Mouse (Mus musculus): ENCODE data around the gene Gpsm3. TPM values are rescaled to one million over a fixed set of nuclear protein-coding genes. Genes with fewer than 3 reads are reported as not detected.
"Not testable (repeated sequence)": the region's sequence is repeated elsewhere in the genome, so short reads cannot be mapped to it uniquely, and the experiment has no call there.

Gene Gpsm3
- 10.3 and 12.8 TPM in 2 replicates for polyA plus RNA-seq (2012; rRNA removed)

DNA sequence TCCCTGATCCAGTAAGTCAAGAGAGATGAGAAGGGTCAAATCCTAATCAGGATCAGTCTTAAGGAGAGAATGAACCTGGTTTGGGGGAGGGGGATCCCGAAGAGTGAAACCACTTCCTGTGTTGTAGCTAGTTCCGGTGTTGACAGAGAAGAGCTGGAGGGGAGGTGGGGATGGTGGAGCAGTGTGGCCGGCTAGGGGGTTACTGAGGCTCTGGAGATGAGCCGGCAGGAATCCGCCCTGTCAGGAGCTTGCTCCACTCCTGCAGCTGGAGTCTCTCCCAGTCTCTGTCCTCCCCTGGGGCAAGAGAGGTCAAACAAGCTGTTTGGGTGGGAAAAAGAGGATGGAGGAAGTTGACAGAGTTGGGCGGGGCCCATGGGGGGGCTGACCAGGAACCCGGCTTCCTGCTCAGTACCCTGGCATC is at the start of gene Gpsm3:
TSS of gene Gpsm3 (plus strand) at position 126 of the 421 bp plus-strand sequence.
- Histone ChIP-seq H3K4me3 (ENCODE audit: insufficient read depth, low read depth, low read length) (peak within 1 kb of the TSS; percentile 13; the same call in 1 of the 2 replicates), H3K27ac (ENCODE audit: insufficient read depth, low read depth, low read length) (peak within 1 kb of the TSS; percentile 61), H3K36me3 (ENCODE audit: control insufficient read depth, insufficient read depth, low read length) (no peaks in the 10 kb centered on the region; the same call in 1 of the 2 replicates), H3K27me3 (replicated peaks; ENCODE audit: control insufficient read depth, insufficient read depth, low read length) (no peaks in the 10 kb centered on the region), H3K4me1 (ENCODE audit: control insufficient read depth, insufficient read depth, low read length) (peaks cover 16% of the 10 kb centered on the region)
- 27% methylated on average over 7 of the region's 7 CpGs for WGBS
- peak; percentile 72 for DNase-seq
- TF ChIP-seq CTCF (conservative IDR thresholded peaks at IDR 0.05; ENCODE audit: insufficient read depth, insufficient read length, low read depth, low read length) (no peak), POLR2A (IDR thresholded peaks at IDR 0.05; ENCODE audit: low read depth, low read length) (no peak)

DNA sequence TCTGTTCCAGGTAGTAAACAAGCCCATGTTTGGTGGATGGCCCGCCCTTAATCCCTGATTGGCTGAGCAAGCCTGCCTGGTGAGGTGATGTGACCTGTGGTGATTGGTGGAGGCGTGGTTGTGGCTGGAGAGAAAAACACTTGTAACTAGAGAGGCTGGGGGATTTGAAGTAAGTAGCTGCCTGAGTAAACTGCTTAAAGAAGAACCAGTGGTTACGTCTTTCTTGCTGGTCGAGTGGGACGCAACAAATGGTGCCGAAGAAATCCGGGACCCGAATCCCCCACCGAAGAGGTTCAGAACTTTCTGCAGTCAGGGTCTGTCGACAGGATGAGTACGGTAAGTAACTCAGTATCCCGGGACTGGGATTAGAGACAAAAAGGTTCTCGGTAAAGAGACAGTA is 46.0 kb upstream of the Gpsm3 start:
- not testable (repeated sequence) for H3K4me1 ChIP-seq (ENCODE audit: control insufficient read depth, insufficient read depth, low read length); H3K4me3 ChIP-seq (ENCODE audit: insufficient read depth, low read depth, low read length); H3K36me3 ChIP-seq (ENCODE audit: control insufficient read depth, insufficient read depth, low read length); H3K27me3 ChIP-seq (replicated peaks; ENCODE audit: control insufficient read depth, insufficient read depth, low read length); DNase-seq; H3K27ac ChIP-seq (ENCODE audit: insufficient read depth, low read depth, low read length)
- WGBS = 95% methylated on average over 13 of the region's 13 CpGs

DNA sequence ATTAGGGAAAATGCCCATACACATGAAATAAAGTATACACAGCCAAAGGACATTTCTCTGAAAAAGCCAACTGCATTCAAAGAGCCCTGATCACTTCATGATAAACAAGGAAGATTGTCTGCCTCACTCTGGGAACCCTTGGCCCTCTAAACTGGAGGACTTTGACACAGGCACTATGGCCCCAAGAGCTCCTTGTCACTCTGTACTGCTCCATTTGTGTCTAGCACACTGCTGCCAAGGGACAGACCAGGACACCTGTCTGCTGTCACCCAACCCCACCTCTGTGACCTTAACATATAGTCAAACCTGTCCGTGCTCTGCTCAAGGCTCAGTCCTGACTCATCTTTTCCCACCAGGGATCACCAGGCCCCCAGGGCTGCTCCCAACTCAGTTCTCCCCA is 42.8 kb upstream of the Gpsm3 start:
- TF ChIP-seq CTCF (conservative IDR thresholded peaks at IDR 0.05; ENCODE audit: insufficient read depth, insufficient read length, low read depth, low read length) (no peak), POLR2A (IDR thresholded peaks at IDR 0.05; ENCODE audit: low read depth, low read length) (no peak)
- Histone ChIP-seq H3K27ac (ENCODE audit: insufficient read depth, low read depth, low read length) (no peak overlapping the region), H3K27me3 (replicated peaks; ENCODE audit: control insufficient read depth, insufficient read depth, low read length) (no peaks in the 10 kb centered on the region), H3K36me3 (ENCODE audit: control insufficient read depth, insufficient read depth, low read length) (no peaks in the 10 kb centered on the region), H3K4me1 (ENCODE audit: control insufficient read depth, insufficient read depth, low read length) (no peaks in the 10 kb centered on the region), H3K4me3 (ENCODE audit: insufficient read depth, low read depth, low read length) (no peak overlapping the region)
- WGBS = 88% methylated on average over 1 of the region's 1 CpGs
- DNase-seq = no peak

DNA sequence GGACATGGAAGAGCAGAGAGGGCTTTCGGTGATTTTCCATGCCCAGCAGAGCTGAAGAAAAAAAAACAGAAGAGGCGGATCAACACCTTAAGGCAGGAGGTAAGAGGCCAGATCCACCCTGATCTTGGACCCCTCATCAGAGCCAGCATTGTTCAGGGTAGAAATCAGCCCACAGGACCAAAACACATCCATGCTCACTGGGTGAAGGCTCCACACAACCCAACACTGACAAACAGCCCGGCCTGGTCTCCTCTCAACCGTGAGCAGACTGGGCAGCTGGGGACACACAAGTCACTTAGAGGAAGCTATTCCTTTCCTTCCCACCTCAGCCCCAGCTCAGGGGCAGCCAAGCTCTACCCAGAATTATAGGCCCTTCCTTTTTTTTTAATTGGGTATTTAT is 42.0 kb upstream of the Gpsm3 start:
- Histone ChIP-seq H3K4me3 (ENCODE audit: insufficient read depth, low read depth, low read length) (no peak overlapping the region), H3K27me3 (replicated peaks; ENCODE audit: control insufficient read depth, insufficient read depth, low read length) (no peaks in the 10 kb centered on the region), H3K36me3 (ENCODE audit: control insufficient read depth, insufficient read depth, low read length) (no peaks in the 10 kb centered on the region), H3K4me1 (ENCODE audit: control insufficient read depth, insufficient read depth, low read length) (no peaks in the 10 kb centered on the region), H3K27ac (ENCODE audit: insufficient read depth, low read depth, low read length) (no peak overlapping the region)
- 85% methylated on average over 4 of the region's 4 CpGs for WGBS
- TF ChIP-seq CTCF (conservative IDR thresholded peaks at IDR 0.05; ENCODE audit: insufficient read depth, insufficient read length, low read depth, low read length) = no peak
- TF ChIP-seq POLR2A (IDR thresholded peaks at IDR 0.05; ENCODE audit: low read depth, low read length) = no peak
- no peak for DNase-seq

DNA sequence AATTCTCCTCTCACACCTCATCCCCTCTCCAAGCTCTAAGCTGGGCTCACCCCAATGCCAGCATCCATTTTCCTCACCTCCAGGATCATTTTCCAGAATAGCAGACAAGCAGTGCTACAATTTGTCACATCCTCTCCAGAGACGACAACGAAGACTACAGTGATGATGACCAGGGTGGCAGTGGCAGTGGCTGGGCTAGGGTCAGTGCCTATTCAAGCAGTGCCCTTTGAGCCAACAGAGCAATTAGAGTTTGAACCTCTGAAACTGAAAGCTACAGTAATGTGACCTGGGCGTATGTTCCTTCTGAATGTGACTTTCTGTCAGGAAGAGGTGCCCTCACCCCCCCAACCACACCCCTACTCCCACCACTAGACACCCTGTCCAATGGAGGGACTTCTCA is 40.5 kb upstream of the Gpsm3 start:
- Histone ChIP-seq H3K4me1 (ENCODE audit: control insufficient read depth, insufficient read depth, low read length) (no peaks in the 10 kb centered on the region), H3K36me3 (ENCODE audit: control insufficient read depth, insufficient read depth, low read length) (no peaks in the 10 kb centered on the region), H3K4me3 (ENCODE audit: insufficient read depth, low read depth, low read length) (no peak overlapping the region), H3K27me3 (replicated peaks; ENCODE audit: control insufficient read depth, insufficient read depth, low read length) (no peaks in the 10 kb centered on the region), H3K27ac (ENCODE audit: insufficient read depth, low read depth, low read length) (no peak overlapping the region)
- TF ChIP-seq POLR2A (IDR thresholded peaks at IDR 0.05; ENCODE audit: low read depth, low read length) = no peak
- no peak for TF ChIP-seq CTCF (conservative IDR thresholded peaks at IDR 0.05; ENCODE audit: insufficient read depth, insufficient read length, low read depth, low read length)
- WGBS = 79% methylated on average over 3 of the region's 3 CpGs
- no peak for DNase-seq

DNA sequence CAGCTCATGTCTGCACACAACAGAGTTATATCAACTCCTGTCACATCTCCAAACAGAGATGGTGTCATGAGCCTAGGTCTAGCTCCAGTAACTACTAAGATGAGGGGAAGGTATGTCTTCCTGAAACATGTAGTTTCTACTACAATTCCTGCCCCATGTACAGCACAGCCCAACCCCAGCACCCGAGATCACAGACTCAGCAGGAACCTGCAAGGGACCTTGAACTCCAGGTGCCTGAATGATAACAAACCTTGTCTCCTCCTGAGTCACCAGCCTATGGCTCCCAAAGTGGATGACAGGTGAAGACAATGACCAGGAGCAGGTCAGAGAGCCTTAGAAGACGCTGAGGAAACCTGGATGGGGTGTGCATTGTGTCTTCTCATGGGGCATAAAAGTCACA is 39.8 kb upstream of the Gpsm3 start:
- no peaks in the 10 kb centered on the region for H3K27me3 ChIP-seq (replicated peaks; ENCODE audit: control insufficient read depth, insufficient read depth, low read length)
- no peak for DNase-seq
- TF ChIP-seq POLR2A (IDR thresholded peaks at IDR 0.05; ENCODE audit: low read depth, low read length) (no peak), CTCF (conservative IDR thresholded peaks at IDR 0.05; ENCODE audit: insufficient read depth, insufficient read length, low read depth, low read length) (no peak)
- no peak overlapping the region for H3K4me3 ChIP-seq (ENCODE audit: insufficient read depth, low read depth, low read length)
- no peaks in the 10 kb centered on the region for H3K4me1 ChIP-seq (ENCODE audit: control insufficient read depth, insufficient read depth, low read length)
- no peaks in the 10 kb centered on the region for H3K36me3 ChIP-seq (ENCODE audit: control insufficient read depth, insufficient read depth, low read length)
- WGBS = 68% methylated on average over 2 of the region's 2 CpGs
- no peak overlapping the region for H3K27ac ChIP-seq (ENCODE audit: insufficient read depth, low read depth, low read length)

DNA sequence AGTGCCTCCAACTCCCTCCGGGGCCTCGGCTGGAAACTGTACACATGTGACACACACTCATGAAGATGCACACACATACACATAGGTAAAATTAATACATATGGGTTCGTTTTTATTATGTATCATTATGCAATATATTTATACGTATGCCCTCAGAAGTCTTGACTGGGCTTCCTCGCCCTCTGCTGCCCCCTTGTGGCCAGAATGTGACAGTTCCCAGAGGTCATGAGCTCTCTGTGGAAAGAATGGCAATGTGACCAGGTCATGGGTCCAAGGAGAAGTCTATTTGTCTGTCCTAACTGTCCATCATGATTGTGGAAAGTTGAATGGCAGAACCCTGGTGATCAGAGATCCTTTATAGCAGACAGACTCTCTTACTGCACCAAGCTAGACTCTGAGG is 34.1 kb upstream of the Gpsm3 start:
- H3K4me1 ChIP-seq (ENCODE audit: control insufficient read depth, insufficient read depth, low read length) = no peaks in the 10 kb centered on the region
- WGBS = 20% methylated on average over 5 of the region's 5 CpGs
- peak; percentile 83 for DNase-seq
- TF ChIP-seq POLR2A (IDR thresholded peaks at IDR 0.05; ENCODE audit: low read depth, low read length) = no peak
- peak; percentile 91 for TF ChIP-seq CTCF (conservative IDR thresholded peaks at IDR 0.05; ENCODE audit: insufficient read depth, insufficient read length, low read depth, low read length)
- no peaks in the 10 kb centered on the region for H3K27me3 ChIP-seq (replicated peaks; ENCODE audit: control insufficient read depth, insufficient read depth, low read length)
- no peak overlapping the region for H3K4me3 ChIP-seq (ENCODE audit: insufficient read depth, low read depth, low read length)
- H3K36me3 ChIP-seq (ENCODE audit: control insufficient read depth, insufficient read depth, low read length) = no peaks in the 10 kb centered on the region
- H3K27ac ChIP-seq (ENCODE audit: insufficient read depth, low read depth, low read length) = no peak overlapping the region

DNA sequence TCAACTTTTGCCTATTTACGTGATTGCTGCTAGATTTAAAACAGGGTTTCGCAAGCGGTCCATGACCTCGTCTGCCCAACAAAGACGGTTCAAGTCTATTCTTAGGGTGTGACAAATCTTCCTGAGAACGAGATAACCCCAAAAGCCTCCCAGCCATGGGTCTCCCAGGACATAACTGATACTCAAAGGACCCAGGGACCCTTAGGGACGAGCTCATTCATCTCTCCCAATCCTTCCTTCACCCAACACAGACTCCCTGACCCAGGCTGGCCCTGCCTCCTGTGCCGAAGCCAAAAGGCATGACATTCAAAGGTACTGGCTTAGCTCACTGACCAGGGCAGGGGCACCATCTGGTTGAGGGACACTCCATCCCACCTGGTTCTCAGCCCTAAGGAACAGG is 33.2 kb upstream of the Gpsm3 start:
- TF ChIP-seq POLR2A (IDR thresholded peaks at IDR 0.05; ENCODE audit: low read depth, low read length) (no peak), CTCF (conservative IDR thresholded peaks at IDR 0.05; ENCODE audit: insufficient read depth, insufficient read length, low read depth, low read length) (no peak)
- Histone ChIP-seq H3K36me3 (ENCODE audit: control insufficient read depth, insufficient read depth, low read length) (no peaks in the 10 kb centered on the region), H3K4me3 (ENCODE audit: insufficient read depth, low read depth, low read length) (no peak overlapping the region), H3K4me1 (ENCODE audit: control insufficient read depth, insufficient read depth, low read length) (no peaks in the 10 kb centered on the region), H3K27me3 (replicated peaks; ENCODE audit: control insufficient read depth, insufficient read depth, low read length) (no peaks in the 10 kb centered on the region), H3K27ac (ENCODE audit: insufficient read depth, low read depth, low read length) (no peak overlapping the region)
- DNase-seq = no peak
- 85% methylated on average over 8 of the region's 8 CpGs for WGBS
